Mouse (Mus musculus) olfactory bulb, adult 2 months (tissue): ENCODE results near the gene Ttc39b. TPM values are rescaled to one million over a fixed set of nuclear protein-coding genes. Genes with fewer than 3 reads are reported as not detected.

Experiments
- H3K27ac ChIP-seq: fragments of 200-500 bp; 2 replicates; pipeline ENCODE4 v1.5.1; 2012; ENCODE audit warnings: low read depth, low read length; ENCODE audit not compliant: insufficient read depth
- H3K4me1 ChIP-seq: fragments of 200-500 bp; 2 replicates; pipeline ENCODE4 v1.6.1; 2012; ENCODE audit warnings: low read length; ENCODE audit not compliant: control insufficient read depth, insufficient read depth
- H3K4me3 ChIP-seq: fragments of 200-500 bp; 2 replicates; pipeline ENCODE4 v1.5.1; 2012; ENCODE audit warnings: mild to moderate bottlenecking, low read depth, low read length, moderate library complexity; ENCODE audit not compliant: insufficient read depth
- CTCF ChIP-seq: fragments of 200-500 bp; IDR thresholded peaks from 2 replicates; pipeline ENCODE4 v1.5.1; 2012; ENCODE audit warnings: low read depth, mild to moderate bottlenecking, low read length, moderate library complexity; ENCODE audit not compliant: insufficient read depth
- POLR2A ChIP-seq: fragments of 200-500 bp; IDR thresholded peaks from 2 replicates; pipeline ENCODE4 v1.6.1; 2012; ENCODE audit warnings: mild to moderate bottlenecking, low read depth, low read length, moderate library complexity; ENCODE audit not compliant: insufficient read depth
- WGBS: fragments of 180-500 bp; shearing (Covaris S2); methylation state at CpG from one replicate; pipeline ENCODE4 v1.1.7; 2018; 5-methylcytosine and 5-hydroxymethylcytosine counted together
- polyA plus RNA-seq: library from polyadenylated mRNA; stranded (reverse); fragments of >200 nt; gene quantifications from 2 replicates; pipeline ENCODE4 v1.2.4, GENCODE M21; 2012; ENCODE audit warnings: low replicate concordance; ENCODE audit not compliant: missing spikeins, insufficient read depth, insufficient read length

Ttc39b gene
- polyA plus RNA-seq: not detected in 2 replicates

DNA sequence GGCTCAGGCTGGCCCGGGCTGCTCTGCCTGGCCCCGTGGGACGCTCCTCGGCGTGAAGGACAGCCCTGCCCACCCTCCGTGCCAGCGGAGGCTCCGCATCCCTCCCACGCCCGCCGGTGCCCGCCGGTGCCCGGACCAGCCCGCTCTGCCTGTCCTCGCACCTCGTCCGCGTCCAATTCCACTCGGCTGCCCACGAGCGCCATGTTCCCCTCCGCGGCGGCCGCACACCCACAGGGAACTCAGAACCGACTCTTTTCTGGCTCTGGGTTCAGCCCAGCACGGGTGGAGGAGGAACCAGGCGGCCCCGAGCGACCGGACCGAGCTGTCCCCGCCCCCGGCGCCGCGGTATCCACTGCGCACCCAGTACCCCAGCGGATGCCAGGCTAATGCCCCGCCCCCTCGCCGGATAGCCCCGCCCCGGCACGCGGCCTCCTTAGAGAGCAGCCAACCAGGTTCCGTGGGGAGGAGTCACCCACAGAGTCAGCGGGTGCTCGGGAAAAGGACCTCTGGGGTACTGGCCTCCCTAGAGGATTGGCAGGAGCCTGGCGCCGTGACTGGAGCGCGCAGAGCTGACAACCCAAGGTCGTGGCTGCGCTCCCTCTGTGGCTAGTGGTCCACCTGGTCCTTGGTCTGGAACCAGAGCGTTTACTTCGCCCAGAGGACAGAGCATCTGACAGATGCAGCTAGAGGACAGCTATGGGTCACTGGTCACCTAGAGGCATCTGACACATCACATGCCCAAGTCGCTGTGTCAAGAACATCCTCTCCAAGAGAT is at the start of gene Ttc39b:
TSS of gene Ttc39b (minus strand) at position 346 of the 775 bp plus-strand sequence.
- under 1% methylated on average over 59 of the region's 59 CpGs for WGBS
- 0 out of 2 replicates have a peak within 1 kb of the TSS, but pooled peaks have one; percentile 1 for H3K27ac ChIP-seq

DNA sequence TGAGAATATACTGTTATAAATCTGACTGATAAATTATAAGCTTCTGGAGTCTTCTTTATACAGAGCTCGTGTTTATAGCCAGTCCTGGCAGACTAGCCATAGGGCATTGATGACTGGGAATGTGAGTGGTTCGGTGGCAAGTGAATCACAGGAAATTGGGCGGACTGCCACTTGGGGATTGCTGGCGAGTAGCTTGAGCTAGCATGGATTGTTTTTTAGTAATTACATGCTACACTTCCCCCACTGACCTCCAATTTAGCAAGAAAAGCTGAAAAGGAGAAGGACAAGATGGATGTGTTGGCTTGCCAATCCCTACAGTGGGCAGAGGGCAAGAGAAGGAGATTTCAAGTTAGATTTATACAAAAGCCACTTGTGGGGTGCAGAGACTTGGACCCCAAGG is 49.3 kb upstream of the Ttc39b start:
- Histone ChIP-seq H3K27ac (no peak overlapping the region), H3K4me3 (no peak overlapping the region), H3K4me1 (no peaks in the 10 kb centered on the region)
- TF ChIP-seq CTCF (no peak), POLR2A (no peak)
- WGBS: 58% methylated on average over 4 of the region's 4 CpGs

More for the DNA sequence above, at the start of gene Ttc39b:
- TF ChIP-seq CTCF (no peak), POLR2A (no peak)
- Histone ChIP-seq H3K4me1 (peaks cover 2% of the 10 kb centered on the region; the same call in 1 of the 2 replicates), H3K4me3 (peak within 1 kb of the TSS; percentile 62)

GRCm38 (mm10) chr4:83357738-83358137 is 33.7 kb upstream of the Ttc39b start:
- no peak overlapping the region for H3K27ac ChIP-seq
- no peaks in the 10 kb centered on the region for H3K4me1 ChIP-seq
- no peak overlapping the region for H3K4me3 ChIP-seq
- TF ChIP-seq CTCF: no peak
- TF ChIP-seq POLR2A: no peak
- 67% methylated on average over 1 of the region's 1 CpGs for WGBS

GRCm38 (mm10) chr4:83354786-83355185 is 30.7 kb upstream of the Ttc39b start:
- TF ChIP-seq POLR2A (no peak), CTCF (no peak)
- no peak overlapping the region for H3K27ac ChIP-seq
- no peak overlapping the region for H3K4me3 ChIP-seq
- H3K4me1 ChIP-seq: peaks cover 2% of the 10 kb centered on the region; the same call in 1 of the 2 replicates
- 86% methylated on average over 2 of the region's 2 CpGs for WGBS

- Histone ChIP-seq H3K27ac (no peak overlapping the region), H3K4me3 (no peak overlapping the region), H3K4me1 (peaks cover 2% of the 10 kb centered on the region; the same call in 1 of the 2 replicates)
- 68% methylated on average over 6 of the region's 6 CpGs for WGBS
- TF ChIP-seq CTCF (no peak), POLR2A (no peak)
Observed at GRCm38 (mm10) chr4:83353949-83354348, 29.9 kb upstream of the Ttc39b start.

DNA sequence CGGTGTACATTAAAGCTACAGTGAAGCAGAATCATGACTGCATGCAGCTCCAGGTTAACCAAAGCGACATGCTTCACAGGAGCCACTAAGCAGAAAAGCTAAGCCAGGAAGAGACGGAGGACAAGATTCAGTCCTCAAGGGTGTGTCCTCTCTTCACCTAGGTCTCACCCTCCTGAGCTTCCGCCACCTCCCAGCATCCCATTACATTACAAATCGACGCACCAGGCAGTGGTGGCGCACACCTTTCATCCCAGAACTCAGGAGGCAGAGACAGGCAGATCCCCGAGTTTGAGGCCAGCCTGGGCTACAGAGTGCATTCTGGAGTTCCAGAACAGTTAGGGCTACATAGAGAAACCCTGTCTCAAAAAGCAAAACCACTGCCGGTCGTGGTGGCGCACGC is 29.2 kb upstream of the Ttc39b start:
- WGBS: 96% methylated on average over 12 of the region's 12 CpGs
- Histone ChIP-seq H3K4me1 (peaks cover 2% of the 10 kb centered on the region; the same call in 1 of the 2 replicates), H3K27ac (no peak overlapping the region), H3K4me3 (no peak overlapping the region)
- TF ChIP-seq CTCF (no peak), POLR2A (no peak)

DNA sequence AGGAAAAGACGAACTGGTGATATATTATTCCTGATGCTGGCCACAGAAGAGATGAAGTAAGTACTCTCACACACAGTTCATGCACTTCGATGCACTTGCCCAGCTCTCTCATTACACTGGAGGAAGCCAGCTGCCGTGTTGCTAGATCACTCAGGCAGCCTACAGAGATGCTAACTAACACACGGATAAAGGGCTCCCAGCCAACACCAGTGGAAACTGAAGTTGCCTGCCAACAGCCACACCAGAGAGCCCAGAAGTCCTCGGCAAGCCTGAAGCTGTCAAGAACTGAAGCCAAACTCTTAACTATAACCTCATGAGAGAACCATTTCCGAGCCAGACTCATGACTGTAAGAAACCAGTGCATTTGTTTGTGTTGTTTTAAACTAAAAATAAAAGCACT is 26.7 kb upstream of the Ttc39b start:
- Histone ChIP-seq H3K27ac (no peak overlapping the region), H3K4me3 (no peak overlapping the region), H3K4me1 (peaks cover 2% of the 10 kb centered on the region; the same call in 1 of the 2 replicates)
- 13% methylated on average over 6 of the region's 6 CpGs for WGBS
- TF ChIP-seq POLR2A (no peak), CTCF (no peak)

DNA sequence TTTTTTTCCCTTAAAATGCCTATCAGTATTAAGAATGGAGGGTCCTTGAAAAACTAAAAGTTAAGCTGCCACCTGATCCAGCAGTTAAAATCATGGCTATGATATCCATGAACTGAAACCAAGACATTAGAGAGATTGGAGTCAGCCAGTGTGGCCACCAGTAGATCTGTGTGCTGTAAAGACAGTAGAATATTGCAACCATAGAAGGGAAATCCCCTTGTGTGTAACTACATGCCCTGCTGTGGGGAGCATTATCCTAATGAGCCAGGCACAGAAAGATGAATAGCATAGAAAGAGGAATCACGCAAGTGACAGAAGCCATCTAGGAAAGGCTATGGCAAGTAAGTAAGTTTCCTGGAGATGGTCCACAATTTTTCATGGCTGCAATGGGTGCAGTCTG is 24.9 kb upstream of the Ttc39b start:
- 94% methylated on average over 1 of the region's 1 CpGs for WGBS
- Histone ChIP-seq H3K4me3 (no peak overlapping the region), H3K4me1 (peaks cover 2% of the 10 kb centered on the region; the same call in 1 of the 2 replicates), H3K27ac (no peak overlapping the region)
- TF ChIP-seq POLR2A (no peak), CTCF (no peak)

DNA sequence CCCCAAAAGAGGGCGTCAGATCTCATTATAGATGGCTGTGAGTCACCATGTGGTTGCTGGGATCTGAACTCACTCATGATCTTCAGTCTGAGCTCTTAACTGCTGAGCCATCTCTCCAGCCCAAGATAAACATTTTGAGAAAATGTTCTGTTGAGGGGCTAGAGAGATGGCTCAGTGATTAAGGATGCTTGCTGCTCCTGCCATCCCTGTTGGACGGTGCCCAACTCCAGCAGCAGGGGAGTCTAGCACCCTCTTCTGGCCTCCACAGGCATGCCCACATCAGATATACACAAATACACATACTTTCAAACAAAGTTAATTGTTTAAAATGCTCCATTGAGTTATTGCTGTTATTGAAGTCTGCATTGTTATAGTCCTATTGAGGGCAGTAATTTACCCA is 19.8 kb upstream of the Ttc39b start:
- 69% methylated on average over 2 of the region's 2 CpGs for WGBS
- TF ChIP-seq POLR2A (no peak), CTCF (no peak)
- Histone ChIP-seq H3K4me1 (peaks cover 4% of the 10 kb centered on the region), H3K27ac (no peak overlapping the region), H3K4me3 (no peak overlapping the region)
